Mouse (Mus musculus) liver, embryonic 14.5 days (tissue): ENCODE data around the gene Epm2aip1. TPM values are rescaled to one million over a fixed set of nuclear protein-coding genes. Genes with fewer than 3 reads are reported as not detected.
A peak's percentile ranks its signal among the peaks of the same experiment; 100 is the strongest.

ENCODE experiments used
- ATAC-seq: fragments of 200-750 bp; cut with Nextera tagmentation; 2 replicates; pipeline ENCODE4 v1.8.0; 2017; ENCODE audit warnings: moderate number of reproducible peaks, mild to moderate bottlenecking, moderate library complexity; ENCODE audit not compliant: insufficient read depth
- DNase-seq, 3 experiments: peaks; one replicate each; pipeline ENCODE4 v3.0.0-alpha.2; 2012 to 2013; ENCODE audit warnings: low read depth in 3 of 3, low spot score in 3 of 3
- H3K27ac ChIP-seq: fragments of 300-500 bp; sonication (generic); 2 replicates; pipeline ENCODE4 v1.5.1; 2014; ENCODE audit warnings: moderate library complexity, mild to moderate bottlenecking, control low read depth, inconsistent platforms
- H3K27me3 ChIP-seq: fragments of 300-500 bp; sonication (generic); 2 replicates; pipeline ENCODE4 v1.6.1; 2014; ENCODE audit warnings: mild to moderate bottlenecking, low read length, moderate library complexity; ENCODE audit not compliant: control insufficient read depth, insufficient read depth
- H3K36me3 ChIP-seq: fragments of 300-500 bp; sonication (generic); replicated peaks from 2 replicates; pipeline ENCODE4 v1.6.1; 2014; ENCODE audit warnings: low read depth; ENCODE audit not compliant: control insufficient read depth, insufficient read depth
- H3K4me1 ChIP-seq, 2 experiments: fragments of 200-500 bp in 1 of 2; fragments of 300-500 bp in 1 of 2; sonication (generic) in 1 of 2; replicated peaks; 2 replicates each; pipeline ENCODE4 v1.6.1; 2012 to 2014; ENCODE audit warnings: antibody characterized with exemption in 1 of 2, inconsistent platforms in 1 of 2, low read length in 1 of 2; ENCODE audit not compliant: control insufficient read depth in 2 of 2, insufficient read depth in 2 of 2
- H3K4me2 ChIP-seq: fragments of 300-500 bp; sonication (generic); 2 replicates; pipeline ENCODE4 v1.6.1; 2014; ENCODE audit warnings: low read depth, mild to moderate bottlenecking, control low read depth, moderate library complexity
- H3K4me3 ChIP-seq, 2 experiments: fragments of 200-500 bp in 1 of 2; fragments of 300-500 bp in 1 of 2; sonication (generic) in 1 of 2; 2 replicates each; pipeline ENCODE4 v1.5.1; 2012 to 2014; ENCODE audit warnings: low read depth in 2 of 2, low read length in 2 of 2, mild to moderate bottlenecking in 2 of 2, control low read depth in 1 of 2, inconsistent platforms in 1 of 2, moderate library complexity in 1 of 2; ENCODE audit not compliant: insufficient read depth in 1 of 2
- H3K9ac ChIP-seq: fragments of 300-500 bp; sonication (generic); replicated peaks from 2 replicates; pipeline ENCODE4 v1.6.1; 2014; ENCODE audit warnings: mild to moderate bottlenecking, control low read depth, moderate library complexity
- H3K9me3 ChIP-seq: fragments of 300-500 bp; sonication (generic); 2 replicates; pipeline ENCODE4 v1.6.1; 2016; ENCODE audit warnings: low read length, mixed read lengths; ENCODE audit not compliant: control insufficient read depth
- CTCF ChIP-seq: IDR thresholded peaks from 2 replicates; pipeline ENCODE4 v1.5.1; 2016; ENCODE audit warnings: antibody characterized with exemption, low read depth, control low read depth
- EP300 ChIP-seq: IDR thresholded peaks from 2 replicates; pipeline ENCODE4 v1.6.1; 2016; ENCODE audit warnings: antibody characterized with exemption, low read depth
- WGBS: fragments of 180-500 bp; shearing (Covaris S2); extraction: QIAGEN DNeasy Blood & Tissue Kit; methylation state at CpG from one replicate; pipeline ENCODE4 v1.1.7; 2014; ENCODE audit not compliant: insufficient replicate concordance; 5-methylcytosine and 5-hydroxymethylcytosine counted together
- polyA plus RNA-seq, 2 experiments: library from polyadenylated mRNA; depleted of rRNA in 1 of 2; stranded (reverse) in 1 of 2; unstranded in 1 of 2; fragments of >200 nt; fragmentation: Nextera tagmentation in 1 of 2; extraction: Ambion mirVana in 1 of 2; gene quantifications; 2 replicates each; pipeline versions ENCODE4 v1.2.1 to v1.2.3; 2012 to 2014

Gene Epm2aip1
- polyA plus RNA-seq, 2 experiments: 8.1 to 9.0 TPM

GRCm38 (mm10) chr9:111272356-111272755, 627 bp downstream of the Epm2aip1 start:
- peaks cover 8 to 18% of the 10 kb centered on the region in 2 experiments; a peak in 3 of 4 replicates for H3K4me1 ChIP-seq
- DNase-seq (peak in 2 of 3 experiments; percentile 17 to 44), ATAC-seq (no peak)
- 5% methylated on average over 19 of the region's 19 CpGs for WGBS
- H3K4me2 ChIP-seq: peak overlapping the region; percentile 94
- H3K4me3 ChIP-seq: peak overlapping the region; percentile 74 to 79
- no peaks in the 10 kb centered on the region for H3K9me3 ChIP-seq
- peak overlapping the region; percentile 95 for H3K27ac ChIP-seq
- no peaks in the 10 kb centered on the region for H3K27me3 ChIP-seq
- TF ChIP-seq CTCF (no peak), EP300 (no peak)
- H3K9ac ChIP-seq: peak overlapping the region; percentile 96
- H3K36me3 ChIP-seq: peaks cover 7% of the 10 kb centered on the region

- TF ChIP-seq EP300: no peak
- TF ChIP-seq CTCF: no peak
- Histone ChIP-seq H3K9me3 (no peaks in the 10 kb centered on the region), H3K36me3 (peaks cover 9% of the 10 kb centered on the region), H3K4me3 (peak overlapping the region; percentile 74 to 79), H3K27ac (no peak overlapping the region), H3K9ac (peak overlapping the region; percentile 96), H3K4me2 (peak overlapping the region; percentile 94), H3K27me3 (no peaks in the 10 kb centered on the region), H3K4me1 (peaks cover 8 to 18% of the 10 kb centered on the region in 2 experiments; a peak in 3 of 4 replicates)
- WGBS: 54% methylated on average over 15 of the region's 15 CpGs
- ATAC-seq: no peak
- DNase-seq: no peak
Measured at GRCm38 (mm10) chr9:111272996-111273785, 1.5 kb downstream of the Epm2aip1 start.

GRCm38 (mm10) chr9:111273958-111274357, 2.2 kb downstream of the Epm2aip1 start:
- H3K4me3 ChIP-seq: peak overlapping the region in 1 of 2 experiments; percentile 74; a peak in 2 of 4 replicates
- no peaks in the 10 kb centered on the region for H3K27me3 ChIP-seq
- DNase-seq (no peak), ATAC-seq (no peak)
- WGBS: 80% methylated on average over 1 of the region's 1 CpGs
- no peak for TF ChIP-seq EP300
- TF ChIP-seq CTCF: no peak
- no peaks in the 10 kb centered on the region for H3K9me3 ChIP-seq
- no peak overlapping the region for H3K9ac ChIP-seq
- H3K4me1 ChIP-seq: peaks cover 8 to 18% of the 10 kb centered on the region in 2 experiments; a peak in 3 of 4 replicates
- peaks cover 17% of the 10 kb centered on the region for H3K36me3 ChIP-seq
- H3K4me2 ChIP-seq: peak overlapping the region; percentile 94
- no peak overlapping the region for H3K27ac ChIP-seq

- ATAC-seq: no peak
Measured at GRCm38 (mm10) chr9:111275156-111275555, 3.4 kb downstream of the Epm2aip1 start.

GRCm38 (mm10) chr9:111285061-111285460, 13.3 kb downstream of the Epm2aip1 start:
- TF ChIP-seq CTCF: no peak
- TF ChIP-seq EP300: no peak
- H3K4me3 ChIP-seq: no peak overlapping the region
- H3K4me1 ChIP-seq: peaks cover 2 to 3% of the 10 kb centered on the region in 2 experiments; a peak in 1 of 4 replicates
- ATAC-seq: no peak
- no peak overlapping the region for H3K4me2 ChIP-seq
- no peak overlapping the region for H3K9ac ChIP-seq
- 51% methylated on average over 3 of the region's 3 CpGs for WGBS
- no peak for DNase-seq
- no peaks in the 10 kb centered on the region for H3K36me3 ChIP-seq
- no peaks in the 10 kb centered on the region for H3K27me3 ChIP-seq
- H3K9me3 ChIP-seq: no peaks in the 10 kb centered on the region
- no peak overlapping the region for H3K27ac ChIP-seq

More at GRCm38 (mm10) chr9:111275156-111275555, 3.4 kb downstream of the Epm2aip1 start:
- no peak for DNase-seq
- Histone ChIP-seq H3K27me3 (no peaks in the 10 kb centered on the region), H3K36me3 (peaks cover 21% of the 10 kb centered on the region), H3K4me1 (peaks cover 6 to 18% of the 10 kb centered on the region in 2 experiments; a peak in 3 of 4 replicates), H3K4me2 (peak overlapping the region; percentile 94), H3K4me3 (peak overlapping the region; percentile 1 to 30; a peak in 1 of 4 replicates), H3K9ac (no peak overlapping the region), H3K9me3 (no peaks in the 10 kb centered on the region), H3K27ac (no peak overlapping the region)
- TF ChIP-seq EP300 (no peak), CTCF (no peak)
- 31% methylated on average over 1 of the region's 1 CpGs for WGBS
